Comparison of ENCODE assay signal across 8 mouse cellular contexts in the genomic region with DNA sequence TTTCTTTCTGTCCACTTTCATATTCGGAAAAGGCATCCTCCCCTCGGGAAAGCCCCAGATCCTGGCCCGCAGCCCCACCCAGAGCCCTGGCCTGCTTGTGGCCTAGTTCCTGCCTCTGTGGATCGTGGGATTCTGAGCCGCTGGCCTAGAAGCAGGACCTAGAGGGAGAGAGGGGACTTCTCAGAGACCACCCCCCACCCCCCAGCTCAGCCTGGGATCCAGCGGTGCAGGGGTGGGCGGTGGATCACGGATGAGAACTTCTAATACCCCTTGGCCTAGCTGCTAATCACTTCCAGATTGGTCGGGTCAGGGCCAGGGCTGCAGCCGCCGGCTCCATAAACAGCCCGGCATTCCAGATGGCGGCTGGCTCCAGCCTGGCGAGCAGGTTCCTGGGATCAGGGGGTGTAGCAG. TPM values are rescaled to one million over a fixed set of nuclear protein-coding genes. Genes with fewer than 3 reads are reported as not detected.
DNase-seq lines count a peak whose midpoint lies in the region; ATAC-seq lines count a peak whose summit lies in the region.

No protein-coding gene starts in this region.

- peak overlapping the region; percentile 85 for H3K27ac ChIP-seq in intestine, embryonic 16.5 days (ENCODE audit: low read length)
- H3K27ac ChIP-seq in neural tube, embryonic 15.5 days (replicated peaks) = peak overlapping the region; percentile 46

- H3K27me3 ChIP-seq in intestine, embryonic 16.5 days (replicated peaks; ENCODE audit: control insufficient read depth, insufficient read depth, low read length) = no peaks in the 10 kb centered on the region
- H3K27me3 ChIP-seq in neural tube, embryonic 15.5 days (replicated peaks) = 0 out of 2 replicates have a peak, but pooled peaks cover 9% of the 10 kb centered on the region

- H3K4me3 ChIP-seq in intestine, embryonic 16.5 days (ENCODE audit: low read length) = no peak overlapping the region
- H3K4me3 ChIP-seq in neural tube, embryonic 15.5 days (replicated peaks) = no peak overlapping the region

- H3K9me3 ChIP-seq in intestine, embryonic 16.5 days (ENCODE audit: control insufficient read depth, low read length) = no peaks in the 10 kb centered on the region
- no peaks in the 10 kb centered on the region for H3K9me3 ChIP-seq in neural tube, embryonic 15.5 days (replicated peaks)

- DNase-seq in urinary bladder, postnatal 25 days (ENCODE audit: low spot score) = peak; percentile 38
- no peak for DNase-seq in urinary bladder, postnatal 10 days (ENCODE audit: low spot score)
- DNase-seq in gastrocnemius, postnatal 10 days = peak; percentile 69
- DNase-seq in right cerebral cortex, adult 2 months (ENCODE audit: low spot score in 2 of 2) = no peak
- DNase-seq in left cerebral cortex, adult 9 months (ENCODE audit: low spot score in 2 of 2) = no peak
- DNase-seq in MN1 (ENCODE audit: low spot score) = no peak

- ATAC-seq in intestine, embryonic 16.5 days = no peak
- ATAC-seq in neural tube, embryonic 15.5 days (ENCODE audit: low FRiP score) = no peak

- 37% methylated on average over 14 of the region's 14 CpGs for WGBS in intestine, embryonic 16.5 days
- 45% methylated on average over 14 of the region's 14 CpGs for WGBS in neural tube, embryonic 15.5 days

- H3K4me2 ChIP-seq in intestine, embryonic 16.5 days (ENCODE audit: low read depth, low read length) = no peak overlapping the region
- H3K4me2 ChIP-seq in neural tube, embryonic 15.5 days = no peak overlapping the region

- H3K9ac ChIP-seq in intestine, embryonic 16.5 days (ENCODE audit: low read depth, low read length) = peak overlapping the region; percentile 51; the same call in 1 of the 2 replicates
- H3K9ac ChIP-seq in neural tube, embryonic 15.5 days (replicated peaks) = no peak overlapping the region

- H3K36me3 ChIP-seq in intestine, embryonic 16.5 days (ENCODE audit: control insufficient read depth, insufficient read depth, low read length) = no peaks in the 10 kb centered on the region
- no peaks in the 10 kb centered on the region for H3K36me3 ChIP-seq in neural tube, embryonic 15.5 days

- peaks cover 35% of the 10 kb centered on the region for H3K4me1 ChIP-seq in intestine, embryonic 16.5 days (ENCODE audit: control insufficient read depth, insufficient read depth, low read length)
- peaks cover 31% of the 10 kb centered on the region for H3K4me1 ChIP-seq in neural tube, embryonic 15.5 days

RNA-seq across cellular contexts. Expression of a gene that starts 36.1 kb away (rescaled TPM):
- total RNA-seq in gastrocnemius, postnatal 10 days (2021) = 100 to 1,000 TPM; 179 to 199 TPM
- polyA plus RNA-seq in intestine, embryonic 16.5 days (2015; fragmentation: Nextera tagmentation; extraction: Ambion mirVana) = 273 and 293 TPM in 2 replicates
- 351 and 371 TPM in 2 replicates for polyA plus RNA-seq in neural tube, embryonic 15.5 days (2015; fragmentation: Nextera tagmentation; extraction: Ambion mirVana)

RNA-seq across cellular contexts. Expression of a gene that starts 57.8 kb away (rescaled TPM):
- total RNA-seq in gastrocnemius, postnatal 10 days (2021) = 1 to 10 TPM; 3.9 to 5.7 TPM
- 15.6 TPM in 2 replicates for polyA plus RNA-seq in intestine, embryonic 16.5 days (2015; fragmentation: Nextera tagmentation; extraction: Ambion mirVana)
- 6.3 and 8.6 TPM in 2 replicates for polyA plus RNA-seq in neural tube, embryonic 15.5 days (2015; fragmentation: Nextera tagmentation; extraction: Ambion mirVana)

Comparison
In these comparisons a context has a peak if more than half of its experiments do, and no peak if none do; other contexts are left out.
1. DNase-seq: peak in urinary bladder, postnatal 25 days (single experiment) and gastrocnemius, postnatal 10 days (single experiment); none in urinary bladder, postnatal 10 days (single experiment), right cerebral cortex, adult 2 months (0 of 2), left cerebral cortex, adult 9 months (0 of 2) and MN1 (single experiment).